23 mouse cellular contexts compared by ENCODE assay signal in the genomic region with DNA sequence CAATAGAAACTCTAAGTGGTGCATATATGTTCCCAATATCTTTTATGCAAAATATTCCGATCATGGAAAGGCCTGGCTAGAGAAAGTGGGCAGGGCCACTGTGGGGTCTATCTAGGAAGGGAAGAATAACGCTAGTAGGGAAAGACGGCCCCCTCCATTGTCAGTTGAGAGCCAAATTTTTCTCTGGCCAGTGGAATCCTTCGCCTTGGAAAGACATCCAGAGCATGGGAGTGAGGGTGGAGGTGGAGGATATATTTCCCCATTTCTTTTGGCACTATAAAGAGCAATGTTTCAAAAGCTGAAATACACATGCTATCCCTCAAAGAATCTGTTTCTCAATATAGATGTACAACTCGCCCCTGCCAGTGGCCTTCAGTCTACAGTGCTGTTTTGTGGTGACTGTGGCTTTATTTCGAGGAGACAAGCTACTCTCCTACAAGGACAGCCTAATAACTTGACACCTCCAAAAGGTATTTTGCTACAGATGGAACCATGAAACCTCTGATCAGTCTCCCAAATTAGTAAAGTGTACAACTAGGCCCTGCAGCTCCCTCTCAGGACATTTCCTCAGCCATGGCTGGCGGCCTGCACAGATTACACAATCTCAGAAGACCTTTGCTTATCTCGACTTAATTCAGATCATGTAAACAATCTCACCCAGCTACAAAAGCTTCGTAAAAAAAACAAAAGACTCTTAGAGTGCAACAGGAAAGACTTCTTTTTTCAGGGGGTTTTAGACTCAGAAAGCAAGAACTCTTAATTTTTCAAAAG. TPM values are rescaled to one million over a fixed set of nuclear protein-coding genes. Genes with fewer than 3 reads are reported as not detected.
DNase-seq lines count a peak whose midpoint lies in the region; ATAC-seq and TF ChIP-seq lines count a peak whose summit lies in the region.
"Had no signal": no experiment of that assay in that cellular context is flagged by ENCODE, and none has a peak within 500 bp of the region (broad histone marks: within the 10 kb centered on the region; RNA-seq: fewer than 3 reads in every experiment).

No protein-coding gene starts in this region.

- no peaks in the 10 kb centered on the region for H3K36me3 ChIP-seq in intestine, postnatal 0 days (ENCODE audit: control insufficient read depth, insufficient read depth)
- H3K36me3 ChIP-seq in intestine, embryonic 16.5 days (ENCODE audit: control insufficient read depth, insufficient read depth, low read length): no peaks in the 10 kb centered on the region
- no peaks in the 10 kb centered on the region for H3K36me3 ChIP-seq in lung, embryonic 16.5 days (ENCODE audit: control insufficient read depth, insufficient read depth, low read length)
- no peaks in the 10 kb centered on the region for H3K36me3 ChIP-seq in forebrain, postnatal 0 days (ENCODE audit: insufficient read depth)
- H3K36me3 ChIP-seq: forebrain, embryonic 15.5 days; hindbrain, embryonic 12.5 days; liver, embryonic 13.5 days; midbrain, embryonic 10.5 days; neural tube, embryonic 15.5 days had no signal

- no peak overlapping the region for H3K27ac ChIP-seq in intestine, postnatal 0 days (ENCODE audit: low read depth, low read length)
- no peak overlapping the region for H3K27ac ChIP-seq in intestine, embryonic 16.5 days (ENCODE audit: low read length)
- peak overlapping the region; percentile 79 for H3K27ac ChIP-seq in lung, embryonic 16.5 days (ENCODE audit: low read length)
- H3K27ac ChIP-seq in forebrain, postnatal 0 days (ENCODE audit: low read depth, low read length): no peak overlapping the region
- H3K27ac ChIP-seq: forebrain, embryonic 15.5 days; hindbrain, embryonic 12.5 days; liver, embryonic 13.5 days; midbrain, embryonic 10.5 days; neural tube, embryonic 15.5 days had no signal

- 0 out of 2 replicates have a peak, but pooled peaks have one; percentile 13 for ATAC-seq in intestine, postnatal 0 days
- no peak for ATAC-seq in intestine, embryonic 16.5 days
- peak; percentile 89 for ATAC-seq in lung, embryonic 16.5 days (ENCODE audit: low read depth)
- no peak for ATAC-seq in forebrain, postnatal 0 days
- ATAC-seq: forebrain, embryonic 15.5 days had no signal

- no peaks in the 10 kb centered on the region for H3K9me3 ChIP-seq in intestine, postnatal 0 days (ENCODE audit: control insufficient read depth)
- no peaks in the 10 kb centered on the region for H3K9me3 ChIP-seq in intestine, embryonic 16.5 days (ENCODE audit: control insufficient read depth, low read length)
- H3K9me3 ChIP-seq in lung, embryonic 16.5 days (ENCODE audit: control insufficient read depth, low read length): no peaks in the 10 kb centered on the region
- H3K9me3 ChIP-seq in forebrain, postnatal 0 days (ENCODE audit: low read length): no peaks in the 10 kb centered on the region
- H3K9me3 ChIP-seq: forebrain, embryonic 15.5 days; hindbrain, embryonic 12.5 days; liver, embryonic 13.5 days; midbrain, embryonic 10.5 days; neural tube, embryonic 15.5 days had no signal

- no peak for TF ChIP-seq CTCF in intestine, postnatal 0 days (IDR thresholded peaks at IDR 0.05; ENCODE audit: low read depth)
- no peak for TF ChIP-seq CTCF in forebrain, postnatal 0 days (IDR thresholded peaks at IDR 0.05; ENCODE audit: low read depth)

- H3K9ac ChIP-seq in intestine, postnatal 0 days (ENCODE audit: low read depth, low read length): no peak overlapping the region
- no peak overlapping the region for H3K9ac ChIP-seq in intestine, embryonic 16.5 days (ENCODE audit: low read depth, low read length)
- H3K9ac ChIP-seq in lung, embryonic 16.5 days (ENCODE audit: low read length): no peak overlapping the region
- no peak overlapping the region for H3K9ac ChIP-seq in forebrain, postnatal 0 days
- H3K9ac ChIP-seq: forebrain, embryonic 15.5 days; hindbrain, embryonic 12.5 days; liver, embryonic 13.5 days; neural tube, embryonic 15.5 days had no signal

- H3K4me1 ChIP-seq in intestine, postnatal 0 days (replicated peaks; ENCODE audit: control insufficient read depth, insufficient read depth, low read length): no peaks in the 10 kb centered on the region
- no peaks in the 10 kb centered on the region; the same call in 1 of the 2 replicates for H3K4me1 ChIP-seq in intestine, embryonic 16.5 days (ENCODE audit: control insufficient read depth, insufficient read depth, low read length)
- peaks cover 6% of the 10 kb centered on the region for H3K4me1 ChIP-seq in lung, embryonic 16.5 days (replicated peaks; ENCODE audit: control insufficient read depth, insufficient read depth, low read length)
- no peaks in the 10 kb centered on the region for H3K4me1 ChIP-seq in forebrain, postnatal 0 days (ENCODE audit: insufficient read depth)
- H3K4me1 ChIP-seq: forebrain, embryonic 15.5 days; hindbrain, embryonic 12.5 days; neural tube, embryonic 15.5 days had no signal

- no peaks in the 10 kb centered on the region for H3K27me3 ChIP-seq in intestine, postnatal 0 days (replicated peaks; ENCODE audit: control insufficient read depth, insufficient read depth, low read length)
- no peaks in the 10 kb centered on the region for H3K27me3 ChIP-seq in intestine, embryonic 16.5 days (replicated peaks; ENCODE audit: control insufficient read depth, insufficient read depth, low read length)
- no peaks in the 10 kb centered on the region for H3K27me3 ChIP-seq in lung, embryonic 16.5 days (ENCODE audit: control insufficient read depth, insufficient read depth, low read depth, low read length)
- H3K27me3 ChIP-seq in forebrain, postnatal 0 days (ENCODE audit: insufficient read depth, low read length): no peaks in the 10 kb centered on the region
- H3K27me3 ChIP-seq: CH12.LX; forebrain, embryonic 15.5 days; hindbrain, embryonic 12.5 days; liver, embryonic 13.5 days; neural tube, embryonic 15.5 days had no signal

- H3K4me2 ChIP-seq in intestine, postnatal 0 days (replicated peaks; ENCODE audit: low read depth): no peak overlapping the region
- no peak overlapping the region for H3K4me2 ChIP-seq in intestine, embryonic 16.5 days (ENCODE audit: low read depth, low read length)
- H3K4me2 ChIP-seq in lung, embryonic 16.5 days (ENCODE audit: low read depth, low read length): no peak overlapping the region
- H3K4me2 ChIP-seq in forebrain, postnatal 0 days (ENCODE audit: low read depth): no peak overlapping the region
- H3K4me2 ChIP-seq: forebrain, embryonic 15.5 days; hindbrain, embryonic 12.5 days; liver, embryonic 13.5 days; neural tube, embryonic 15.5 days had no signal

- peak; percentile 53 for DNase-seq in adrenal gland, postnatal 10 days
- DNase-seq in adrenal gland, adult 18-20 months (ENCODE audit: low spot score in 2 of 2): no peak
- peak; percentile 36 for DNase-seq in NIH3T3 (ENCODE audit: low read depth)
- DNase-seq in forebrain, postnatal 0 days: no peak
- no peak for DNase-seq in cerebellum, adult 18-20 months
- DNase-seq: cerebellum, adult 9-10 months; gastrocnemius, postnatal 25 days; kidney, postnatal 10 days; liver, embryonic 13.5 days; spleen, adult 18-20 months had no signal

- 56% methylated on average over 9 of the region's 9 CpGs for whole genome bisulfite sequencing in intestine, postnatal 0 days
- whole genome bisulfite sequencing in intestine, embryonic 16.5 days: 67% methylated on average over 9 of the region's 9 CpGs
- WGBS in lung, embryonic 16.5 days: 39% methylated on average over 9 of the region's 9 CpGs
- 85% methylated on average over 9 of the region's 9 CpGs for WGBS in forebrain, postnatal 0 days

- H3K4me3 ChIP-seq in intestine, postnatal 0 days (ENCODE audit: low read depth, low read length): no peak overlapping the region
- H3K4me3 ChIP-seq in intestine, embryonic 16.5 days (ENCODE audit: low read length): no peak overlapping the region
- no peak overlapping the region for H3K4me3 ChIP-seq in lung, embryonic 16.5 days (ENCODE audit: low read length)
- no peak overlapping the region for H3K4me3 ChIP-seq in forebrain, postnatal 0 days (ENCODE audit: low read depth, low read length)
- H3K4me3 ChIP-seq: forebrain, embryonic 15.5 days; hindbrain, embryonic 12.5 days; liver, embryonic 13.5 days; midbrain, embryonic 10.5 days; neural tube, embryonic 15.5 days had no signal

RNA-seq across cellular contexts. Expression of a gene that starts 4.8 kb away (rescaled TPM):
- 1,000 to 10,000 TPM; 2,760 to 3,266 TPM for total RNA-seq in adrenal gland, postnatal 10 days (2021)
- total RNA-seq in adrenal gland, adult 18-20 months (2021): 1,000 to 10,000 TPM in 1 of 2 experiments, 100 to 1,000 TPM in 1; 384 to 6,834 TPM
- 101 and 113 TPM in 2 replicates for polyA plus RNA-seq in intestine, postnatal 0 days (2015; fragmentation: Nextera tagmentation; extraction: Ambion mirVana)
- 734 and 860 TPM in 2 replicates for polyA plus RNA-seq in intestine, embryonic 16.5 days (2015; fragmentation: Nextera tagmentation; extraction: Ambion mirVana)
- polyA plus RNA-seq in lung, embryonic 16.5 days (2015; fragmentation: Nextera tagmentation; extraction: Ambion mirVana): 1,307 and 1,323 TPM in 2 replicates
- total RNA-seq in forebrain, postnatal 0 days (2014; rRNA removed): 1.8 and 2.2 TPM in 2 replicates
- polyA plus RNA-seq in forebrain, postnatal 0 days (2015; fragmentation: Nextera tagmentation; extraction: Ambion mirVana): 3.0 and 3.8 TPM in 2 replicates
- total RNA-seq: CH12.LX had no signal

RNA-seq across cellular contexts. Expression of a gene that starts 38.4 kb away (rescaled TPM):
- total RNA-seq in adrenal gland, postnatal 10 days (2021): 10 to 100 TPM; 10.8 to 23.5 TPM
- 100 to 1,000 TPM in 1 of 2 experiments, 1 to 10 TPM in 1; 2.8 to 129 TPM for total RNA-seq in adrenal gland, adult 18-20 months (2021)
- polyA plus RNA-seq in intestine, postnatal 0 days (2015; fragmentation: Nextera tagmentation; extraction: Ambion mirVana): 0.31 and 0.64 TPM in 2 replicates
- 0.18 and 0.24 TPM in 2 replicates for polyA plus RNA-seq in intestine, embryonic 16.5 days (2015; fragmentation: Nextera tagmentation; extraction: Ambion mirVana)
- polyA plus RNA-seq in lung, embryonic 16.5 days (2015; fragmentation: Nextera tagmentation; extraction: Ambion mirVana): 0.50 and 1.5 TPM in 2 replicates
- 0.62 and 1.6 TPM in 2 replicates for total RNA-seq in forebrain, postnatal 0 days (2014; rRNA removed)
- 1.0 TPM in 2 replicates for polyA plus RNA-seq in forebrain, postnatal 0 days (2015; fragmentation: Nextera tagmentation; extraction: Ambion mirVana)
- total RNA-seq: CH12.LX had no signal
- polyA plus RNA-seq: intestine, embryonic 14.5 days had no signal

RNA-seq across cellular contexts. Expression of a gene that starts 57.1 kb away (rescaled TPM):
- under 1 TPM in 1 of 2 experiments, not detected in 1; 0.21 TPM for total RNA-seq in adrenal gland, postnatal 10 days (2021)
- not detected for total RNA-seq in adrenal gland, adult 18-20 months (2021)
- 6.1 and 9.2 TPM in 2 replicates for polyA plus RNA-seq in intestine, postnatal 0 days (2015; fragmentation: Nextera tagmentation; extraction: Ambion mirVana)
- 1.5 and 1.8 TPM in 2 replicates for polyA plus RNA-seq in intestine, embryonic 16.5 days (2015; fragmentation: Nextera tagmentation; extraction: Ambion mirVana)
- polyA plus RNA-seq in lung, embryonic 16.5 days (2015; fragmentation: Nextera tagmentation; extraction: Ambion mirVana): 0.19 TPM in 1 of 2 replicates, not detected in the other
- total RNA-seq in forebrain, postnatal 0 days (2014; rRNA removed): not detected in 2 replicates
- not detected in 2 replicates for polyA plus RNA-seq in forebrain, postnatal 0 days (2015; fragmentation: Nextera tagmentation; extraction: Ambion mirVana)
- total RNA-seq: CH12.LX; gastrocnemius, postnatal 25 days; layer of hippocampus, postnatal 14 days; left cerebral cortex, postnatal 14 days had no signal
- polyA plus RNA-seq: forebrain, embryonic 15.5 days; heart, embryonic 16.5 days; hindbrain, embryonic 12.5 days; liver, embryonic 13.5 days; midbrain, embryonic 10.5 days; testis, adult 2 months had no signal

Comparison
In these comparisons a context has a peak if more than half of its experiments do, and no peak if none do; other contexts are left out.
1. DNase-seq: peak in adrenal gland, postnatal 10 days (single experiment) and NIH3T3 (single experiment); none in adrenal gland, adult 18-20 months (0 of 2), forebrain, postnatal 0 days (single experiment) and cerebellum, adult 18-20 months (0 of 2).
2. ATAC-seq: peak in intestine, postnatal 0 days (single experiment) and lung, embryonic 16.5 days (single experiment); none in intestine, embryonic 16.5 days (single experiment) and forebrain, postnatal 0 days (single experiment).
3. RNA of a gene that starts 4.8 kb away (polyA plus RNA-seq): 1,307 to 1,323 TPM in lung, embryonic 16.5 days, 734 to 860 TPM in intestine, embryonic 16.5 days and 101 to 113 TPM in intestine, postnatal 0 days; 3.0 to 3.8 TPM in forebrain, postnatal 0 days; every median in the first group is over 10 times any median in the second.